Comparison of ENCODE assay signal across 12 mouse cellular contexts in the genomic region with DNA sequence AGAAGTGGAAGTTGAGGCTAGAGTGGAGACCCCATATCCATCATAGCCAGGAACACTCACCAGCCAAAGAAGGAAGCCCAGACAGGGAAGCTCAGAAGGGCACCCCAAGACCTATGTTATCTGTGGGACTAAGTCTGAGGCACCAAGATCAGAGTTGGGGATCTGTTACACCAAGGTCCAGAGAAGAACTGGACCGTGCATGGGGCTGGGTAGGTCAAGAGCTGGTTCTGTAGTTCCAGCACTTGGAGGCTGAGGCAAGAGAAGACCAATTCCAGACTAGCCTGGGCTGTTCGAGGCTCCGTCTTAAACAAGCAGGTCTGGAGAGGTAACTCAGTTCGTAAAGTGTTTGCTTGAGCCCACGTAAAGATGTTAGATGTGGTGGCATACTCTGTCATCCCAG. TPM values are rescaled to one million over a fixed set of nuclear protein-coding genes. Genes with fewer than 3 reads are reported as not detected.
DNase-seq lines count a peak whose midpoint lies in the region; ATAC-seq and TF ChIP-seq lines count a peak whose summit lies in the region.
"Had no signal": no experiment of that assay in that cellular context is flagged by ENCODE, and none has a peak within 500 bp of the region (broad histone marks: within the 10 kb centered on the region; RNA-seq: fewer than 3 reads in every experiment).

No protein-coding gene starts in this region.

- H3K4me3 ChIP-seq in heart, embryonic 11.5 days (ENCODE audit: low read depth, low read length), result peak overlapping the region; percentile 85
- peak overlapping the region; percentile 94; the same call in 1 of the 2 replicates for H3K4me3 ChIP-seq in lung, postnatal 0 days (ENCODE audit: low read depth, low read length)
- no peak overlapping the region for H3K4me3 ChIP-seq in lung, adult 2 months (replicated peaks; ENCODE audit: extremely low read depth, low read depth, low read length)
- H3K4me3 ChIP-seq in intestine, embryonic 16.5 days (ENCODE audit: low read length), result peak overlapping the region; percentile 36; the same call in 1 of the 2 replicates
- H3K4me3 ChIP-seq in stomach, postnatal 0 days (ENCODE audit: low read depth, low read length), result no peak overlapping the region

- peak overlapping the region; percentile 82 for H3K27ac ChIP-seq in heart, embryonic 11.5 days (ENCODE audit: low read depth, low read length)
- H3K27ac ChIP-seq in lung, postnatal 0 days (ENCODE audit: low read length), result peak overlapping the region; percentile 98
- peak overlapping the region; percentile 96 for H3K27ac ChIP-seq in intestine, embryonic 16.5 days (ENCODE audit: low read length)
- peak overlapping the region; percentile 98 for H3K27ac ChIP-seq in stomach, postnatal 0 days (replicated peaks)
- H3K27ac ChIP-seq: limb, embryonic 15.5 days had no signal

- H3K36me3 ChIP-seq in heart, embryonic 11.5 days (ENCODE audit: control insufficient read depth, insufficient read depth, low read length), result no peaks in the 10 kb centered on the region
- 0 out of 2 replicates have a peak, but pooled peaks cover 2% of the 10 kb centered on the region for H3K36me3 ChIP-seq in lung, postnatal 0 days (ENCODE audit: insufficient read depth, low read length)
- no peaks in the 10 kb centered on the region for H3K36me3 ChIP-seq in intestine, embryonic 16.5 days (ENCODE audit: control insufficient read depth, insufficient read depth, low read length)
- H3K36me3 ChIP-seq in stomach, postnatal 0 days (ENCODE audit: control insufficient read depth, insufficient read depth, low read length), result peaks cover 2% of the 10 kb centered on the region; the same call in 1 of the 2 replicates
- H3K36me3 ChIP-seq: limb, embryonic 15.5 days had no signal

- no peak for TF ChIP-seq EP300 in lung, postnatal 0 days (IDR thresholded peaks at IDR 0.05)
- TF ChIP-seq EP300 in stomach, postnatal 0 days (optimal IDR thresholded peaks at IDR 0.05), result no peak

- H3K9me3 ChIP-seq in heart, embryonic 11.5 days (replicated peaks; ENCODE audit: control insufficient read depth, low read length), result no peaks in the 10 kb centered on the region
- H3K9me3 ChIP-seq in lung, postnatal 0 days (ENCODE audit: low read length), result no peaks in the 10 kb centered on the region
- H3K9me3 ChIP-seq in intestine, embryonic 16.5 days (ENCODE audit: control insufficient read depth, low read length), result no peaks in the 10 kb centered on the region
- no peaks in the 10 kb centered on the region for H3K9me3 ChIP-seq in stomach, postnatal 0 days (ENCODE audit: control insufficient read depth, low read length)
- H3K9me3 ChIP-seq: limb, embryonic 15.5 days had no signal

- H3K27me3 ChIP-seq in heart, embryonic 11.5 days (ENCODE audit: control insufficient read depth, insufficient read depth, low read length), result no peaks in the 10 kb centered on the region
- no peaks in the 10 kb centered on the region for H3K27me3 ChIP-seq in lung, postnatal 0 days (replicated peaks; ENCODE audit: insufficient read depth, low read length)
- no peaks in the 10 kb centered on the region for H3K27me3 ChIP-seq in intestine, embryonic 16.5 days (replicated peaks; ENCODE audit: control insufficient read depth, insufficient read depth, low read length)
- H3K27me3 ChIP-seq in stomach, postnatal 0 days (ENCODE audit: control insufficient read depth, insufficient read depth, low read length), result no peaks in the 10 kb centered on the region
- H3K27me3 ChIP-seq: limb, embryonic 15.5 days had no signal

- ATAC-seq in heart, embryonic 11.5 days (replicated peaks; ENCODE audit: insufficient number of reproducible peaks, low FRiP score, low TSS enrichment), result no peak
- no peak for ATAC-seq in lung, postnatal 0 days
- ATAC-seq in intestine, embryonic 16.5 days, result no peak
- no peak for ATAC-seq in stomach, postnatal 0 days (ENCODE audit: low FRiP score, low TSS enrichment)
- ATAC-seq: forebrain, postnatal 0 days had no signal

- TF ChIP-seq CTCF in lung, postnatal 0 days (IDR thresholded peaks at IDR 0.05), result no peak
- no peak for TF ChIP-seq CTCF in lung, adult 2 months (IDR thresholded peaks at IDR 0.05; ENCODE audit: insufficient read depth, low read length)
- TF ChIP-seq CTCF in stomach, postnatal 0 days (IDR thresholded peaks at IDR 0.05; ENCODE audit: low read depth), result no peak

- no peak for DNase-seq in heart, adult 18-20 months
- no peak for DNase-seq in lung, postnatal 0 days (ENCODE audit: low spot score)
- DNase-seq in lung, adult 2 months, result no peak
- no peak for DNase-seq in stomach, postnatal 0 days (ENCODE audit: low spot score)
- no peak for DNase-seq in adrenal gland, adult 2 months
- DNase-seq in embryo, embryonic 9.5 days (ENCODE audit: extremely low spot score), result no peak
- DNase-seq: forebrain, postnatal 0 days had no signal

- H3K4me1 ChIP-seq in heart, embryonic 11.5 days (ENCODE audit: control insufficient read depth, insufficient read depth, low read length), result peaks cover 75% of the 10 kb centered on the region
- H3K4me1 ChIP-seq in lung, postnatal 0 days (ENCODE audit: insufficient read depth, low read depth, low read length), result peaks cover 48% of the 10 kb centered on the region
- H3K4me1 ChIP-seq in lung, adult 2 months (ENCODE audit: control insufficient read depth, insufficient read depth, low read length), result peaks cover 55% of the 10 kb centered on the region
- peaks cover 67% of the 10 kb centered on the region for H3K4me1 ChIP-seq in intestine, embryonic 16.5 days (ENCODE audit: control insufficient read depth, insufficient read depth, low read length)
- H3K4me1 ChIP-seq in stomach, postnatal 0 days (replicated peaks; ENCODE audit: control insufficient read depth, insufficient read depth), result peaks cover 30% of the 10 kb centered on the region

- 81% methylated on average over 5 of the region's 5 CpGs for WGBS in heart, embryonic 11.5 days (ENCODE audit: insufficient replicate concordance)
- WGBS in lung, postnatal 0 days, result 67% methylated on average over 5 of the region's 5 CpGs
- 49% methylated on average over 5 of the region's 5 CpGs for WGBS in lung, adult 2 months
- WGBS in intestine, embryonic 16.5 days, result 83% methylated on average over 5 of the region's 5 CpGs
- 78% methylated on average over 5 of the region's 5 CpGs for WGBS in stomach, postnatal 0 days

- H3K9ac ChIP-seq in heart, embryonic 11.5 days (ENCODE audit: low read depth, low read length), result no peak overlapping the region; the same call in 1 of the 2 replicates
- H3K9ac ChIP-seq in lung, postnatal 0 days (replicated peaks; ENCODE audit: low read depth), result no peak overlapping the region
- no peak overlapping the region for H3K9ac ChIP-seq in intestine, embryonic 16.5 days (ENCODE audit: low read depth, low read length)
- H3K9ac ChIP-seq in stomach, postnatal 0 days (ENCODE audit: low read length), result peak overlapping the region; percentile 54
- H3K9ac ChIP-seq: forebrain, postnatal 0 days; limb, embryonic 15.5 days had no signal

- TF ChIP-seq POLR2A in lung, adult 2 months (IDR thresholded peaks at IDR 0.05; ENCODE audit: borderline replicate concordance, extremely low read depth, low read depth, low read length), result no peak

- H3K4me2 ChIP-seq in heart, embryonic 11.5 days, result peak overlapping the region; percentile 94
- peak overlapping the region; percentile 86 for H3K4me2 ChIP-seq in lung, postnatal 0 days (replicated peaks; ENCODE audit: low read depth, low read length)
- H3K4me2 ChIP-seq in intestine, embryonic 16.5 days (ENCODE audit: low read depth, low read length), result peak overlapping the region; percentile 86
- peak overlapping the region; percentile 99 for H3K4me2 ChIP-seq in stomach, postnatal 0 days (replicated peaks; ENCODE audit: low read depth)

RNA-seq across cellular contexts. Expression of a gene that starts 2.8 kb away (rescaled TPM):
- polyA plus RNA-seq in heart, embryonic 11.5 days (2014; fragmentation: Nextera tagmentation; extraction: Ambion mirVana), result 13.5 and 19.1 TPM in 2 replicates
- 10 to 100 TPM; 37.3 to 39.7 TPM for total RNA-seq in heart, adult 18-20 months (2021)
- polyA plus RNA-seq in lung, postnatal 0 days (2015; fragmentation: Nextera tagmentation; extraction: Ambion mirVana), result 38.5 and 38.9 TPM in 2 replicates
- polyA plus RNA-seq in lung, adult 2 months (2012; rRNA removed), result 49.1 and 55.6 TPM in 2 replicates
- polyA plus RNA-seq in intestine, embryonic 16.5 days (2015; fragmentation: Nextera tagmentation; extraction: Ambion mirVana), result 25.0 and 25.2 TPM in 2 replicates
- polyA plus RNA-seq in stomach, postnatal 0 days (2015; fragmentation: Nextera tagmentation; extraction: Ambion mirVana), result 19.4 TPM in 2 replicates
- total RNA-seq in adrenal gland, adult 2 months (2021), result 10 to 100 TPM; 32.1 to 34.1 TPM
- polyA plus RNA-seq in adrenal gland, adult 2 months (2012; rRNA removed), result 28.8 and 29.8 TPM in 2 replicates

RNA-seq across cellular contexts. Expression of a gene that starts 18.7 kb away (rescaled TPM):
- polyA plus RNA-seq in heart, embryonic 11.5 days (2014; fragmentation: Nextera tagmentation; extraction: Ambion mirVana), result 21.4 and 26.4 TPM in 2 replicates
- 10 to 100 TPM; 37.7 to 39.5 TPM for total RNA-seq in heart, adult 18-20 months (2021)
- polyA plus RNA-seq in lung, postnatal 0 days (2015; fragmentation: Nextera tagmentation; extraction: Ambion mirVana), result 8.6 TPM in 2 replicates
- polyA plus RNA-seq in lung, adult 2 months (2012; rRNA removed), result 51.0 and 56.4 TPM in 2 replicates
- 18.8 and 18.9 TPM in 2 replicates for polyA plus RNA-seq in intestine, embryonic 16.5 days (2015; fragmentation: Nextera tagmentation; extraction: Ambion mirVana)
- 7.9 and 8.0 TPM in 2 replicates for polyA plus RNA-seq in stomach, postnatal 0 days (2015; fragmentation: Nextera tagmentation; extraction: Ambion mirVana)
- total RNA-seq in adrenal gland, adult 2 months (2021), result 10 to 100 TPM; 50.6 to 55.9 TPM
- 77.2 and 91.0 TPM in 2 replicates for polyA plus RNA-seq in adrenal gland, adult 2 months (2012; rRNA removed)

RNA-seq across cellular contexts. Expression of a gene that starts 25.6 kb away (rescaled TPM):
- polyA plus RNA-seq in heart, embryonic 11.5 days (2014; fragmentation: Nextera tagmentation; extraction: Ambion mirVana), result 2.6 and 3.0 TPM in 2 replicates
- under 1 TPM; 0.21 to 0.60 TPM for total RNA-seq in heart, adult 18-20 months (2021)
- polyA plus RNA-seq in lung, postnatal 0 days (2015; fragmentation: Nextera tagmentation; extraction: Ambion mirVana), result 15.5 and 19.1 TPM in 2 replicates
- polyA plus RNA-seq in lung, adult 2 months (2012; rRNA removed), result 53.9 and 61.2 TPM in 2 replicates
- 120 and 151 TPM in 2 replicates for polyA plus RNA-seq in intestine, embryonic 16.5 days (2015; fragmentation: Nextera tagmentation; extraction: Ambion mirVana)
- polyA plus RNA-seq in stomach, postnatal 0 days (2015; fragmentation: Nextera tagmentation; extraction: Ambion mirVana), result 72.0 and 84.3 TPM in 2 replicates
- under 1 TPM; 0.17 TPM for total RNA-seq in adrenal gland, adult 2 months (2021)
- 0.43 and 1.5 TPM in 2 replicates for polyA plus RNA-seq in adrenal gland, adult 2 months (2012; rRNA removed)

RNA-seq across cellular contexts. Expression of a gene that starts 32.1 kb away (rescaled TPM):
- polyA plus RNA-seq in heart, embryonic 11.5 days (2014; fragmentation: Nextera tagmentation; extraction: Ambion mirVana), result not detected in 2 replicates
- total RNA-seq in heart, adult 18-20 months (2021), result not detected
- polyA plus RNA-seq in lung, postnatal 0 days (2015; fragmentation: Nextera tagmentation; extraction: Ambion mirVana), result 0.33 TPM in 1 of 2 replicates, not detected in the other
- not detected in 2 replicates for polyA plus RNA-seq in lung, adult 2 months (2012; rRNA removed)
- not detected in 2 replicates for polyA plus RNA-seq in intestine, embryonic 16.5 days (2015; fragmentation: Nextera tagmentation; extraction: Ambion mirVana)
- not detected in 2 replicates for polyA plus RNA-seq in stomach, postnatal 0 days (2015; fragmentation: Nextera tagmentation; extraction: Ambion mirVana)
- total RNA-seq in adrenal gland, adult 2 months (2021), result not detected
- not detected in 2 replicates for polyA plus RNA-seq in adrenal gland, adult 2 months (2012; rRNA removed)
- total RNA-seq: forebrain, postnatal 0 days; layer of hippocampus, postnatal 25 days had no signal
- polyA plus RNA-seq: forebrain, postnatal 0 days; hindbrain, embryonic 11.5 days; limb, embryonic 15.5 days had no signal

RNA-seq across cellular contexts. Expression of a gene that starts 32.5 kb away (rescaled TPM):
- 49.6 and 50.1 TPM in 2 replicates for polyA plus RNA-seq in heart, embryonic 11.5 days (2014; fragmentation: Nextera tagmentation; extraction: Ambion mirVana)
- total RNA-seq in heart, adult 18-20 months (2021), result 10 to 100 TPM in 1 of 2 experiments, 1 to 10 TPM in 1; 8.1 to 10.1 TPM
- 41.1 and 45.4 TPM in 2 replicates for polyA plus RNA-seq in lung, postnatal 0 days (2015; fragmentation: Nextera tagmentation; extraction: Ambion mirVana)
- 23.6 and 24.4 TPM in 2 replicates for polyA plus RNA-seq in lung, adult 2 months (2012; rRNA removed)
- polyA plus RNA-seq in intestine, embryonic 16.5 days (2015; fragmentation: Nextera tagmentation; extraction: Ambion mirVana), result 67.6 and 80.3 TPM in 2 replicates
- polyA plus RNA-seq in stomach, postnatal 0 days (2015; fragmentation: Nextera tagmentation; extraction: Ambion mirVana), result 50.6 and 51.0 TPM in 2 replicates
- total RNA-seq in adrenal gland, adult 2 months (2021), result 10 to 100 TPM; 14.8 to 21.5 TPM
- polyA plus RNA-seq in adrenal gland, adult 2 months (2012; rRNA removed), result 18.3 and 20.8 TPM in 2 replicates

Comparison
In these comparisons a context has a peak if more than half of its experiments do, and no peak if none do; other contexts are left out.
1. H3K4me3 ChIP-seq: peak in heart, embryonic 11.5 days (single experiment), lung, postnatal 0 days (single experiment) and intestine, embryonic 16.5 days (single experiment); none in lung, adult 2 months (single experiment) and stomach, postnatal 0 days (single experiment).
2. Peak in every context shown above with its lines, with median percentiles within 50 percentile points of each other: H3K27ac ChIP-seq and H3K4me2 ChIP-seq.